8 mouse cellular contexts compared by ENCODE assay signal in the genomic region with DNA sequence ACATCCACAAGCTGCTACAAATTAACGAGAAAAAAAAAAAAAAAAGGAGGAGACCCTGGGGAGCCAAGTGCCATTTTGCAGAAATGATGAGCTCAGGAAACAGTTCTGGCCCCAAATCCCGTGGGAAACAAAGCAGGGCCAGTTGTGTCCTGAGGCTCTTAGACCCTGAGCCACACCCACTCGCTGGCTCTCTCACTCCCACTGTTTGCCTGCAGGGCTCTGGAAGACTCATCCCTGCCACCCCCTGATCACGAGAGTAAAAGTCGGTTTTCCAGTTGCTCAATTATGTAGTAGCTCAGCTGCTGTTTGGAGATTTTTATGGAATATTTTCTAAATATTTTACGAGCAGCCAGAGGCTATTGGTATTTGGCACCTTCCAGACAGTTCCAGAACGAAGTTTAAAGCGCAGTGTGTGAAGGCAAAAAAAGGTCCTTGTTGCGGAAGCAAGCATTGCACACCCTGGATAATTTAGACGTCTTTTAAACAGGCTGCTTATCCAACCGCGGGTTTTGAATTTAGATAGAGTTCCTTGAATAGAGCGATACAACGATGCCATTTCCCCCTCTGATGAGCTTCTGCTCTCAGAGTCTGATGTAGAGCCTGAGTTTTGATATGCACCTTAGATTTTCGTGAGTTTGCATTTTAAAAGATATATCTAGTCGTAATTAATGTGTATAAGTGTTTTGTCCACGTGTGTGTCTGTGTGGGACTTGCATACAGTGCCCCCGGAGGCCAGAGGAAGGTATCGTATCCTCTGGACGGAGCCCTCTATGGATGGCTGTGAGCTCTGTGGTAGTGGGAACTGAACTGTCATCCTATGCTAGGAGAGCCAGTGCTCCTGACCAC. TPM values are rescaled to one million over a fixed set of nuclear protein-coding genes. Genes with fewer than 3 reads are reported as not detected.
A peak's percentile ranks its signal among the peaks of the same experiment; 100 is the strongest.
DNase-seq lines count a peak whose midpoint lies in the region; ATAC-seq and TF ChIP-seq lines count a peak whose summit lies in the region.

No protein-coding gene starts in this region.

- no peak overlapping the region for H3K9ac ChIP-seq in kidney, embryonic 14.5 days (ENCODE audit: low read depth, low read length)
- peak overlapping the region; percentile 54 for H3K9ac ChIP-seq in MEL (ENCODE audit: control insufficient read depth, low read depth, low read length, poor library complexity, severe bottlenecking)
- H3K9ac ChIP-seq in hindbrain, embryonic 15.5 days: no peak overlapping the region
- H3K9ac ChIP-seq in stomach, embryonic 16.5 days (ENCODE audit: low read length): peak overlapping the region; percentile 25; the same call in 1 of the 2 replicates

- 0 out of 2 replicates have a peak, but pooled peaks cover 6% of the 10 kb centered on the region for H3K4me1 ChIP-seq in kidney, embryonic 14.5 days (ENCODE audit: control insufficient read depth, insufficient read depth, low read length)
- peaks cover 0 to 11% of the 10 kb centered on the region in 2 experiments; a peak in 2 of 4 replicates for H3K4me1 ChIP-seq in MEL (ENCODE audit: control insufficient read depth in 1 of 2, insufficient read depth in 2 of 2, low read length in 2 of 2)
- peaks cover 37% of the 10 kb centered on the region for H3K4me1 ChIP-seq in hindbrain, embryonic 15.5 days (replicated peaks)
- H3K4me1 ChIP-seq in stomach, embryonic 16.5 days (ENCODE audit: control insufficient read depth, insufficient read depth, low read length): peaks cover 12% of the 10 kb centered on the region

- TF ChIP-seq RAD21 in MEL (IDR thresholded peaks at IDR 0.05; ENCODE audit: low read depth, low read length): peak; percentile 8

- no peak for ATAC-seq in kidney, embryonic 14.5 days (ENCODE audit: low FRiP score, low TSS enrichment)
- ATAC-seq in hindbrain, embryonic 15.5 days (ENCODE audit: low FRiP score, low read depth): no peak
- ATAC-seq in megakaryocyte, adult 5-6 weeks (ENCODE audit: poor library complexity, severe bottlenecking): peak; percentile 67
- no peak for ATAC-seq in stomach, embryonic 16.5 days (ENCODE audit: insufficient read depth, low FRiP score)
- no peak for ATAC-seq in cerebellum, adult (ENCODE audit: insufficient number of reproducible peaks, low FRiP score, low TSS enrichment)

- no peaks in the 10 kb centered on the region for H3K36me3 ChIP-seq in kidney, embryonic 14.5 days (ENCODE audit: control insufficient read depth, insufficient read depth, low read length)
- H3K36me3 ChIP-seq in MEL (ENCODE audit: control insufficient read depth in 1 of 2, insufficient read depth in 2 of 2, low read length in 2 of 2): peaks cover 0 to 8% of the 10 kb centered on the region in 2 experiments; a peak in 2 of 4 replicates
- H3K36me3 ChIP-seq in hindbrain, embryonic 15.5 days: no peaks in the 10 kb centered on the region
- no peaks in the 10 kb centered on the region for H3K36me3 ChIP-seq in stomach, embryonic 16.5 days (ENCODE audit: control insufficient read depth, insufficient read depth, low read length)

- peak in 1 of 2 experiments; percentile 55; a peak in 2 of 4 replicates for TF ChIP-seq EP300 in MEL (IDR thresholded peaks at IDR 0.05; ENCODE audit: low read depth in 1 of 2, low read length in 2 of 2)

- TF ChIP-seq POLR2A in MEL (IDR thresholded peaks at IDR 0.05; ENCODE audit: control insufficient read depth in 1 of 2, insufficient read depth in 1 of 2, low read depth in 1 of 2, low read length in 2 of 2, poor library complexity in 1 of 2): no peak

- TF ChIP-seq CTCF in MEL (IDR thresholded peaks at IDR 0.05 in 2 of 3, conservative IDR thresholded peaks at IDR 0.05 in 1 of 3; ENCODE audit: control insufficient read depth in 1 of 3, insufficient read depth in 1 of 3, low read depth in 2 of 3, low read length in 3 of 3, poor library complexity in 1 of 3, severe bottlenecking in 1 of 3): peak; percentile 66 to 82 (median 79)

- H3K4me2 ChIP-seq in kidney, embryonic 14.5 days (replicated peaks; ENCODE audit: low read depth, low read length): peak overlapping the region; percentile 23
- H3K4me2 ChIP-seq in hindbrain, embryonic 15.5 days: peak overlapping the region; percentile 42
- peak overlapping the region; percentile 40 for H3K4me2 ChIP-seq in stomach, embryonic 16.5 days (ENCODE audit: low read depth, low read length)

- no peak for DNase-seq in kidney, adult 8-10 months
- DNase-seq in MEL (ENCODE audit: low read depth, low spot score): peak; percentile 90
- peak; percentile 24 for DNase-seq in fibroblast of lung, adult 2 months (ENCODE audit: low read depth)

- 29% methylated on average over 20 of the region's 20 CpGs for WGBS in kidney, embryonic 14.5 days
- 20% methylated on average over 20 of the region's 20 CpGs for WGBS in hindbrain, embryonic 15.5 days
- WGBS in stomach, embryonic 16.5 days: 32% methylated on average over 20 of the region's 20 CpGs

- no peak overlapping the region for H3K27ac ChIP-seq in kidney, embryonic 14.5 days (ENCODE audit: low read depth, low read length)
- H3K27ac ChIP-seq in MEL (ENCODE audit: control insufficient read depth, low read depth, low read length): no peak overlapping the region
- H3K27ac ChIP-seq in hindbrain, embryonic 15.5 days (replicated peaks): no peak overlapping the region
- H3K27ac ChIP-seq in stomach, embryonic 16.5 days (ENCODE audit: low read length): no peak overlapping the region

- no peak overlapping the region for H3K4me3 ChIP-seq in kidney, embryonic 14.5 days (ENCODE audit: low read length)
- peak overlapping the region; percentile 53 to 77 for H3K4me3 ChIP-seq in MEL (ENCODE audit: control insufficient read depth in 1 of 2, insufficient read depth in 1 of 2, low read depth in 2 of 2, low read length in 2 of 2)
- H3K4me3 ChIP-seq in hindbrain, embryonic 15.5 days: peak overlapping the region; percentile 12
- peak overlapping the region; percentile 19; the same call in 1 of the 2 replicates for H3K4me3 ChIP-seq in stomach, embryonic 16.5 days (replicated peaks; ENCODE audit: low read length)

- H3K79me2 ChIP-seq in MEL (ENCODE audit: control insufficient read depth, insufficient read depth, low read length, poor library complexity): no peaks in the 10 kb centered on the region

- no peaks in the 10 kb centered on the region for H3K27me3 ChIP-seq in kidney, embryonic 14.5 days (ENCODE audit: control insufficient read depth, insufficient read depth, low read length)
- no peaks in the 10 kb centered on the region for H3K27me3 ChIP-seq in MEL (ENCODE audit: control insufficient read depth in 1 of 2, insufficient read depth in 2 of 2, low read length in 2 of 2)
- no peaks in the 10 kb centered on the region for H3K27me3 ChIP-seq in hindbrain, embryonic 15.5 days
- H3K27me3 ChIP-seq in stomach, embryonic 16.5 days (ENCODE audit: control insufficient read depth, insufficient read depth, low read length): no peaks in the 10 kb centered on the region

- no peaks in the 10 kb centered on the region for H3K9me3 ChIP-seq in kidney, embryonic 14.5 days (ENCODE audit: control insufficient read depth, low read length)
- no peaks in the 10 kb centered on the region for H3K9me3 ChIP-seq in MEL (replicated peaks; ENCODE audit: insufficient read depth, low read length)
- no peaks in the 10 kb centered on the region for H3K9me3 ChIP-seq in hindbrain, embryonic 15.5 days
- no peaks in the 10 kb centered on the region for H3K9me3 ChIP-seq in stomach, embryonic 16.5 days (replicated peaks; ENCODE audit: control insufficient read depth, low read length)

TF ChIP-seq in MEL, 35 proteins besides CTCF, POLR2A, EP300 and RAD21:
- TF ChIP-seq HCFC1 (IDR thresholded peaks at IDR 0.05; ENCODE audit: low read depth, low read length): peak; percentile 30; the same call in 1 of the 2 replicates
- TF ChIP-seq TBP (IDR thresholded peaks at IDR 0.05; ENCODE audit: low read depth, low read length): 0 out of 2 replicates have a peak, but pooled peaks have one; percentile 38
- TF ChIP-seq MEF2A (IDR thresholded peaks at IDR 0.05; ENCODE audit: extremely low read depth, insufficient replicate concordance, low read depth, low read length, poor library complexity, severe bottlenecking): no peak
- TF ChIP-seq USF2 (IDR thresholded peaks at IDR 0.05; ENCODE audit: borderline replicate concordance in 1 of 2, insufficient read depth in 1 of 2, low read depth in 1 of 2, low read length in 2 of 2): no peak
- TF ChIP-seq MYC (IDR thresholded peaks at IDR 0.05; ENCODE audit: low read depth, low read length): peak; percentile 97
- peak; percentile 98 for TF ChIP-seq MXI1 (IDR thresholded peaks at IDR 0.05; ENCODE audit: low read depth, low read length)
- TF ChIP-seq MAX (IDR thresholded peaks at IDR 0.05; ENCODE audit: low read length): peak; percentile 94
- TF ChIP-seq MAZ (IDR thresholded peaks at IDR 0.05; ENCODE audit: low read depth, low read length): 0 out of 2 replicates have a peak, but pooled peaks have one; percentile 67
- TF ChIP-seq SMC3 (IDR thresholded peaks at IDR 0.05; ENCODE audit: low read depth, low read length): no peak
- TF ChIP-seq GATA1 (IDR thresholded peaks at IDR 0.05; ENCODE audit: low read depth, low read length): peak; percentile 50
- TF ChIP-seq ZNF384 (IDR thresholded peaks at IDR 0.05; ENCODE audit: low read depth, low read length): peak; percentile 63
- no peak for TF ChIP-seq GABPA (IDR thresholded peaks at IDR 0.05; ENCODE audit: low read depth, low read length)
- peak; percentile 84 for TF ChIP-seq SIN3A (IDR thresholded peaks at IDR 0.05; ENCODE audit: low read length)
- 0 out of 2 replicates have a peak, but pooled peaks have one; percentile 18 for TF ChIP-seq RCOR1 (IDR thresholded peaks at IDR 0.05; ENCODE audit: low read depth, low read length)
- TF ChIP-seq ZC3H11A (IDR thresholded peaks at IDR 0.05; ENCODE audit: low read depth, low read length): no peak; the same call in 1 of the 2 replicates
- peak; percentile 70; the same call in 1 of the 2 replicates for TF ChIP-seq E2F4 (IDR thresholded peaks at IDR 0.05; ENCODE audit: borderline replicate concordance, low read depth, low read length)
- no peak for TF ChIP-seq KAT2A (conservative IDR thresholded peaks at IDR 0.05; ENCODE audit: low read depth, low read length)
- 0 out of 2 replicates have a peak, but pooled peaks have one; percentile 34 for TF ChIP-seq ELF1 (IDR thresholded peaks at IDR 0.05; ENCODE audit: low read depth, low read length)
- TF ChIP-seq USF1 (IDR thresholded peaks at IDR 0.05; ENCODE audit: low read depth, low read length): peak; percentile 77
TF ChIP-seq in MEL: peak in this region for 13.

RNA-seq across cellular contexts. Expression of gene Scaf11, which starts 28.5 kb away (rescaled TPM):
- polyA plus RNA-seq in kidney, embryonic 14.5 days (2014; fragmentation: Nextera tagmentation; extraction: Ambion mirVana): 86.1 and 115 TPM in 2 replicates
- 137 and 156 TPM in 2 replicates for total RNA-seq in MEL (2012; rRNA removed)
- 100 to 1,000 TPM; 165 to 242 TPM for polyA plus RNA-seq in MEL (2012; ENCODE audit: insufficient read depth in 1 of 2, insufficient read length in 2 of 2, low read depth in 1 of 2, low replicate concordance in 2 of 2, missing spikeins in 1 of 2)
- polyA plus RNA-seq in hindbrain, embryonic 15.5 days (2015; fragmentation: Nextera tagmentation; extraction: Ambion mirVana): 42.3 and 45.3 TPM in 2 replicates
- 81.0 and 82.3 TPM in 2 replicates for total RNA-seq in megakaryocyte, adult 5-6 weeks (2015)
- total RNA-seq in megakaryocyte, adult 5-6 weeks (2017): 96.7 and 113 TPM in 2 replicates
- 70.1 and 73.0 TPM in 2 replicates for polyA plus RNA-seq in stomach, embryonic 16.5 days (2015; fragmentation: Nextera tagmentation; extraction: Ambion mirVana)

Comparison
In these comparisons a context has a peak if more than half of its experiments do, and no peak if none do; other contexts are left out.
1. H3K9ac ChIP-seq: peak in MEL (single experiment) and stomach, embryonic 16.5 days (single experiment); none in kidney, embryonic 14.5 days (single experiment) and hindbrain, embryonic 15.5 days (single experiment).
2. DNase-seq: peak in MEL (single experiment) and fibroblast of lung, adult 2 months (single experiment); none in kidney, adult 8-10 months (0 of 2).
3. Peak in every context shown above with its lines, with median percentiles within 50 percentile points of each other: H3K4me2 ChIP-seq.